Mouse (Mus musculus): ENCODE data around the gene Acyp2.

DNA sequence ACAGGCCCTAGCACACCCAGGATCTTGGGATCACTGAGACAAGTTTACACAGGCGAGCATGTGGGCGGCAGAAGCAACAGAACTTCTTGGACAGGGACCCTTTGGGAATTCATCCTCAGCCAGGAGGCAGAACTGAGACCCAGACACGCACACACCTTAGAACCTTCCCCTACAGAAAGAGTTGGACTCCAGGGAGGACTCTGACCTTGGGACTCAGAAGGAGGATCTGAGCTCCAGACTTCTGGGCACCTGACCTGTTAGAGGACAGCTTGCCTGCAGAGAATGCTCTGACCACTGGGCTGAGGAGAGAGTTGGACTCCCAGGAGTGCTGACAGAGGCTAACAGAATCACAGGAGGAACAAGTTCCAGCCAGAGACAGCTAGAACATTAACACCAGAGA, 13.6 kb upstream of the Acyp2 start:
- TF ChIP-seq POLR2A (IDR thresholded peaks at IDR 0.05; ENCODE audit: low read depth, low read length) (no peak), CTCF (IDR thresholded peaks at IDR 0.05; ENCODE audit: borderline replicate concordance, insufficient read depth, low read length) (no peak)

Data from embryonic fibroblast, embryonic 13.5 days (primary cell).